Mouse (Mus musculus): ENCODE measurements around the gene Dnajc4.

DNA sequence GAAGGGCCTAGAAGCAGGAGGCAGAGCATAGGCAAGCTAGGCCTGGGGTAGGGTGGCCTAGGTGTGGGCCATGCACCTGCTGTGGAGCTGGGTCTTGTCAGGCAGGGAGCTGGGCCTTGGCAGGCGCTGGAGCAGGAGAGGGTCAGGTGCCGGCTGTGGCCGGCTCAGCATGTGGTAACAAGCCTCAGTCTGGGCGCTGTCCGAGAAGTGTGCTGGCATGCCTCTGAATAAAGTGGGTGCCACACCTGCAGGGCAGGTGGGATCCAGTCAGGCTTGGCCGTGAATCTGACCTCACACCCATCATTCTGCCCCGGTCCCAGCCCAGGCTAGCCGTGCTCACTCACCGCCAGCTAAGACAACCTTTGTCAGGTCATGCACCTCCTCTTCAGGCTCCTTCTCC, 21.6 kb upstream of the Dnajc4 start:
- TF ChIP-seq CTCF (IDR thresholded peaks at IDR 0.05; ENCODE audit: extremely low read depth, insufficient read depth, insufficient read length, insufficient replicate concordance) (no peak), POLR2A (IDR thresholded peaks at IDR 0.05; ENCODE audit: low read depth, low read length) (no peak)
